Mouse (Mus musculus) liver, adult 2 months (tissue): ENCODE data around the gene Nat8l.

Experiments
- CTCF ChIP-seq: fragments of 200-500 bp; IDR thresholded peaks from 2 replicates; pipeline ENCODE4 v1.5.1; 2011; ENCODE audit warnings: low read depth, low read length, control low read depth
- POLR2A ChIP-seq: fragments of 200-500 bp; IDR thresholded peaks from 2 replicates; pipeline ENCODE4 v1.6.1; 2011; ENCODE audit warnings: low read length, control low read depth; ENCODE audit not compliant: insufficient read depth; ENCODE audit errors: extremely low read depth

- TF ChIP-seq CTCF (no peak), POLR2A (no peak)
Measured at GRCm38 (mm10) chr5:34004618-34005017, 8.8 kb downstream of the Nat8l start.
